Mouse (Mus musculus): ENCODE data around the gene Clca3a1.

DNA sequence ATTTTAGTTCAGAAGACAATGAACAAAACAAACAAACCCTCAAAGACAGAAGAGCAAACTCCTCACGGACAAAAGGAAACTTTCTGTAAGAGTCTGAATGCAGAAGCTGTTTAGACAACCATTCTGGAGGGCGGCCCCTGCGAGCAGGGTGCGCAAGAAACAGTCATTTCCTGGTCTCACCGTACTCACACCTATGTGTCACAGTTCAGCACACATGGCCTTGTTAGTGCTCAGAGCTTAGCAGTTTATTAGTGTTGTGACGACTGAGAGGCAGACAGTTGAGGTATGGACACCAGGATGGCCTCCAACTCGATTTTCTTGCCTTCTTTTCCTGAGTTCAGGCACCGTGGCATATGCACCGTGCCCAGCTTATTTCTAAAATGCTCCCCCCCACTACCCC lies 44.9 kb downstream of the Clca3a1 start:
- TF ChIP-seq ZC3H11A (IDR thresholded peaks at IDR 0.05; ENCODE audit: low read depth, low read length) (no peak), CTCF (conservative IDR thresholded peaks at IDR 0.05 in 1 of 2, IDR thresholded peaks at IDR 0.05 in 1 of 2; ENCODE audit: low read depth in 2 of 2, low read length in 2 of 2) (no peak), EP300 (IDR thresholded peaks at IDR 0.05; ENCODE audit: low read length) (no peak)

Data from CH12.LX (cell line).